Mouse (Mus musculus): ENCODE data around the gene Olfr1026.

Olfr1026 gene

DNA sequence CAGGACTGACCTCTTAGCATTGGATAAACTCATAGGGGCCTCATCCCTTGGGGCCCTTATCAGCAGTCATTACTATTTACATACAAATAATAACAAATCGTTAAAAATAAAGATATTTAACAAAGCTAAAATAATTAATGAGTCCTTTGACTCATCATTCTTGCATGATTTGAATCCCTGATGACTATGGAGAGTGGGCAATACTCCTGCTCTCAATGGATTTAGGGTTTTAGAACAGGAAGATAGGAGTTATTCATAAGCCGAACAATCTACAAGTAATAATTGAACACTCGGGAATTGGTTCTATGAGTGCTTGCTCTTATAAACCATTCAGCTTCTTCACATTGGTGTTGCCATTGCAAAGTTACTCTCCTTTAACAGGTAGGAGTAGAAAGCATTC is at the start of gene Olfr1026:
TSS of gene Olfr1026 (plus strand) at position 301 of the 400 bp plus-strand sequence.
- DNase-seq, result no peak

DNA sequence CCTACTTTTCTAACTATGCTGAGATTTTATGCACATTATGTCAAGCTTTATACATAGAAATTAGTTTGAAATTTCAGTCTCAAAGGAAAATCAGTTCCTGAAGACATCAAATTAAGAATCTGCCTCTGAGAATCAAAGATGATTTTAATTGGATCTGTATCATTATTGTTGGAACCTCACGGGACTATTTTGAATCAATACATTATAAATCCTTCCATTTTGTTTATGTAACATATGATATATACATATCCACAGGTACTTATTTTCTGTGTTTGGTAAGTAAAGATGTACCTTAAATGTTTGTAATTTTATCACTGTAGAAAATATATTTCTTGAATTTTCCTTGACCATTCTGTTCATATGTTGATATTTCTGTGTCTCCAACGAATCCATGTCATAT is 36.0 kb upstream of the Olfr1026 start, which contains the start of gene Olfr1023:
TSS of gene Olfr1023 (plus strand) at position 301 of the 400 bp plus-strand sequence.
- no peak for DNase-seq

DNA sequence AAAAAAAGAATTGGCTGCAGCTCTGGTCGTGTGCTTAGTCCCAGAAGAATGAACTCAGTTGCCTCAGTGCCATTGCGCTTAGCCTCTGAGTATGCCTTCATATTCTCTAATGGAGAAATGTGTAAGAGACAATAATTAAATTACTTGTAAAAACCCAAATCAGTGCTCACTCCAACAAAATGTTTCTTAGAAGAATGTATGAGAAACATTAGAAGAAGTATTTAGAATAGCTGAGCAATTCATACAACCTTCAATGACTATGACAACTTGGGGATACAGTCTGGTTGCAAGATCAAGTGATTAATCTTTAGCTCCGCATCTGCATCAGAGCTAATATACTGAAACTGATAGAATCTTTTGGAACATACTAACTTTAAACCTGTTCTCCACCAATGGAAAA is 16.4 kb upstream of the Olfr1026 start, which contains the start of gene Olfr1024:
TSS of gene Olfr1024 (minus strand) at position 101 of the 400 bp plus-strand sequence.
- no peak for DNase-seq

GRCm38 (mm10) chr2:85913197-85913596 is 8.2 kb upstream of the Olfr1026 start:
- no peak for DNase-seq

GRCm38 (mm10) chr2:85914893-85915292 is 6.5 kb upstream of the Olfr1026 start, which contains the start of gene Olfr1025-ps1:
Olfr1025-ps1 (plus strand) TSS chr2:85915193.
- no peak for DNase-seq

DNA sequence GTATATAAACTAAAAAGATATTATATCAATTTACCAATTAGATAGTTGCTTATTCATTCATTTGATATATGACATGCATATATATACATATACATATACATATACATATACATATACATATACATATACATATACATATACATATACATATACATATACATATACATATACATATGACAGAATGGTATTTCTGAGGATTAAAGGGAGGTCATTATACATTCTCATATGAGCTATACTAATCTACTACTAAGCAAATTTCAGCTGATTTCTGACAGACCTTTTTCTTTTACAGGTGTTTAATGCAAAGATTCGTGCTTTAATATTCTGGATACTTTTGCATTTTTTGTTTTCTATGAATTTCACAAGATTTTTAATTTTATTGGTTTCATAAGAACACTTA is 28.8 kb downstream of the Olfr1026 start, which contains the start of gene Olfr1028:
TSS of gene Olfr1028 (plus strand) at position 301 of the 400 bp plus-strand sequence.
- no peak for DNase-seq

DNA sequence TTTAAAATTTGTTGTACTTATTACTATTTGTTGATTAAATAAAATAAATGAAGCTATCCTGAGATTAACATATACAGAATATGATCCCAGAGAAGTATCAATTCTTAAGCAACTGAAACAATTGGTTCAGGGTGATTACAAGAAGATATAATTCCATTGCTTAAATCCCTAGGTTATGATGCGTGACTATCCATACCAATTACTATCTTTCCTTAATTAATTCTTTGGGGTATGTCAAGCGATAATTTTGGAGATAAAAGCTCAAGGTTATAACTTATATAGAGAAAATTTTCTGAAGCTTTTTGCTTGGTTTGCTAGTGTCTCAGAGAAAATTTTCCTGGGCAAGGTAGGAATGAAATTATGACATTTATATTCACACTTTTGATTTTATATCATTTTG is 52.2 kb downstream of the Olfr1026 start, which contains the start of gene Olfr1029:
TSS of gene Olfr1029 (plus strand) at position 301 of the 400 bp plus-strand sequence.
- DNase-seq, result no peak

Data from thymus, postnatal 4 days (tissue).